Mouse (Mus musculus) urinary bladder, postnatal 4 days (tissue): ENCODE measurements around the gene Bcdin3d.

Experiments
- DNase-seq, 2 experiments: peaks; one replicate each; pipeline ENCODE4 v3.0.0; 2021 to 2022; ENCODE audit warnings: low spot score in 2 of 2

Bcdin3d gene

DNA sequence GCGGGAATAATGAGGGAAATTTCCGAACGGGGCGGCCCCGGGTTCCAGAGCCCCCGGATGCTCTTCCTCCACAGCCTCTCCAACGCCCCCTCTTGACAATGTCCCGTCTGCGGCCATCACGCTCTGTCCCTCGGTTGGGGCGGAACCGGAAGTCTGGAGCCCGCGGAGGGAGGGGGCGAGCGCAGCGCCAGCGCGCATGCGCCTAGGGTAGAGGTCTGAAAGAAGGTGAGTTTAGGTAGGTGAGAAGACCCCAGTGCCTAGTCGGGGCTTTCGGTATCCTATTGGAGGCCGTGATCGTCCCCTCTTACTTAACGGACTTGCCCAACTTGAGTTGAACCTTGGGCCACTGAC lies at the start of gene Bcdin3d:
Gene Bcdin3d, minus strand, starts transcription at position 155 of the 351 bp plus-strand sequence.
- peak; percentile 86 to 88 for DNase-seq

DNA sequence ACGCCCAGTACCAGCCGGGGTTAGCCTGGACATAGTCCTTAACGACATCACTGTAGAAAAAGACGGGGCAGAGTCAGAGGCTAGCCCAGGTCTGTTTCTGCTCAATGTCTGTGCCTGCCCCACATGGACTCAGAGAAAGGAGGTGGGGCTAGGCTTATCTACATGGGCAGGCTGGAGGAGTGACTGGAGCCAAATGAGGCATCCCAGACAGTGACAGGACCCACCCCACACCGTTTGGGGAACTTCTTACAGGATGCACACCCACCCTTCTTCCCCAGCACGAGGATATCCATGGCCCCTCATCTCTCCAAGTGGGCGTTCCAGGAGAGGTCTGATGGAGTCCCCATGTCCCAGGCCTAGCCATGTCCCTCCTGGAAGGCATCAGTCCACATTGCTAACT lies 45.8 kb upstream of the Bcdin3d start:
- DNase-seq: no peak

GRCm38 (mm10) chr15:99519626-99520025 lies 45.1 kb upstream of the Bcdin3d start:
- DNase-seq: no peak

DNA sequence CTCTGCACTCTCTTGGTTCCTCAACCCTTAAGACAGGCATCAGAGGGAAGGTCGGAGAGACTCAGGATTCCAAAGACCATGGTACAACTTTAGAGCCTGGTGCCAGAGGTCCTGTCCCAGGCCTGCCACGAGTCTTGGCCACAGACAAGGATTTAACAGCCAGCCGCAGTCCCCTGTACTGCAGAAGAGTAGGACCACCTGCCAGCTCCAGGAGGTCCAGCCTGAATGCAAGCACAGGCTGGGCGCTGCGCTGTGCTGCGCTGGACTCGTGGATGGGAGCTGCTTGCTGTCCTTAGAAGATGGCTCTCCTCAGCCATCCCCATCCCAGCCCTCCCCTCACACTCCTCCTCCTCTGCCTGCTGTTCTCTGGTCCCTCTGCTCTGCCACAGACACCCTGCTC lies 43.2 kb upstream of the Bcdin3d start:
- DNase-seq: no peak

GRCm38 (mm10) chr15:99516715-99517114 lies 42.2 kb upstream of the Bcdin3d start:
- DNase-seq: no peak

DNA sequence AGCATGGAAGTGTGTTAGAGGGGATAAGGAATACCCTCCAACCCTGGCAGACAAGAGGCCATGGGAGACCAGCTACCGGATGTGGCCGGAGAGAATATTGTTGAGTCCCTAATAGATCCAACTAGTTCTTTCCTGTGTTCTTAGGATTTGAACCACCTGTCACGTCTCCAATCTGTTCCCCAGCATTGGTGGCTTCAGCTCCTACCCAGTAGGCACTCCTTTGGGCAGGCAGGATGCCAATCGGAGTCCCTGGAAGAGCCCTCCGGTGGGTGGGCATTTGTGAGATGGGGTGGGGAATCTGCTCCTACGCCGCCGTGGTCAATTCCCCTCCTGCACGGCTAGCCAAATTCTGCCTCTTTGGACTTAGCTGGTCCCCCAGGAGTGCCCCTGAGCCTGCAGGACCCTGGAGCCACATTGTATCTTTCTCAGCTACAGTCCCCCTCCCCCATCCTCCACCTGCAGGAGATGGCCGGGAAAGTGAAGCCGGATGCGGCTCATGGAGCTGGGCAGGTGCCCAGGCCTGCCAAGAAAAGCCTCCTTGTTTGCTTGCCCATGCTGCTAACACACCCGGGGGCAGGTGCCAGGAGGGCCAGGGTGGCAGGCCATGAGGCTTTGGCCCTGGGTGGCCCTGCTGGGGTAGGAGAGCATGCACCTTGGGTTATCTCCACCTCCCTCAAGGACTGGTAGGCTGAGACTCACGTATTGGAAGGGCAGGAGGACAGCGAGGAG lies 37.4 kb upstream of the Bcdin3d start:
- no peak for DNase-seq

- DNase-seq: no peak
Observed at GRCm38 (mm10) chr15:99510621-99511020, 36.1 kb upstream of the Bcdin3d start.

- DNase-seq: no peak
Observed at GRCm38 (mm10) chr15:99509840-99510239, 35.3 kb upstream of the Bcdin3d start.

- DNase-seq: peak; percentile 60 to 62
Observed at GRCm38 (mm10) chr15:99505324-99506095, 31.0 kb upstream of the Bcdin3d start.

DNA sequence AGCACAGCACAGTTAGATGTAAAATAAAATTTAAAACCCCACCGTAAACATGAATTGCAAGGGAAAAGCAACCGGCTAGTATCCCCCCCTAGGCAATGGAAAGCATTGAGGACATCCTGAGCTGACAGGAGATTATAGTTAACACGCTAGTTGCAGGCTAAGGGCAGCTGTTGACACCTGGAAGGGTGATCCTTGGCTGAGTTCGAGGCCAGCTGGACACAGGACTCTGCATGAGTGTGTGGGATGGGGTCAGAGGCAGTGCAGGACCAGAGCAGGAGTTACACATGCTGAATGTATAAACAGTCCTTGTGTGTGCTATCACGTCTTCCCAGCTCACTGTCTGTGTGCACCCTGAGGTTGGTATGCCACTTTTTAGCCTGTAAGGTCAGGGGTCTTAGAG lies 28.7 kb upstream of the Bcdin3d start:
- peak in 1 of 2 experiments; percentile 50 for DNase-seq

GRCm38 (mm10) chr15:99502311-99502831 lies 27.8 kb upstream of the Bcdin3d start:
- DNase-seq: peak in 1 of 2 experiments; percentile 59

DNA sequence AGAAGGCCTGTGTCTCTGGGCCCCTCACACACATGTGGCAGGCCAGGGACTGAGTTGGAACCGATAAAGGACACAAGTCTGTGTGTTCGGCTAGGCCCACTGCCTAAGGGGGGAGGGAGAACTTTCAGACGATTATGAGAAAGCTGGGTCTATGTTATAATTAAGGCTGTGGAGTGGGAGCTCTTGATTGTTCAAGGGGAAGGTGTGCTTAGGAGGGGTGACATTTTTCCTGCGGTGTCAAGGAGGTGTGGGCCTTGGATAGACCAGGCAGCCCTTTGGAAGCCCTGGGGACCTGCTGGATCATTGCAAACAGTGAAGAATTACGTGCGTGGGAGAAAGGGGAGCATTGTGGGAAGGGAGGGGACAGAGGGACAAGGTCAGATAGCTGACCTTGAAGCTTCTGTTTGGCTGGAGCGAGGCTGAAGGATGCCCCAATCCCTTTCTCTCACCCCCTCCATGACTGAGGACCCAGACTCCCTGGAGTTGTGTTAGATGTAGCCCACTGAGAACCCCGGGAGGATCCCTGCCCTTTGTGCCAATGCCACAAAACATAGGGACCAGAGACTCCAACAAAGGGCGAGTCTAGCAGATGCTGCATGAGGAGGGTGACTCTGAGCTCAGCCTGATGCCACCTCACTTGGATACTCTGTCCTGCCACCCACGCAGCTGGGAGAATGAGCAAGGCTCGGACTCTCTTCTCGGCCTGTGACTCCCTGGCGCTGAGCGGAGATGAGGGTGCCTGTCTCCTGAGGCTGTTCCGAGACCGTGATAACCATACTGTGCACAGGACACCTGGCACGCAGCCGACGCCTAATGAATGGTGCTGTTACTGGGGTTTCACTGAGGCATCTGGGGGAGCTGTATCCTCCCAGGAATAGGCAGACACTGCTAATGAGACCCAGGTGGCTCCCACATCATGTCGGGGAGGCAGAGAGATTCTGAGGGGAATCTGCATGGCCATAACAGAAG lies 27.0 kb upstream of the Bcdin3d start:
- DNase-seq: peak in 1 of 2 experiments; percentile 62

DNA sequence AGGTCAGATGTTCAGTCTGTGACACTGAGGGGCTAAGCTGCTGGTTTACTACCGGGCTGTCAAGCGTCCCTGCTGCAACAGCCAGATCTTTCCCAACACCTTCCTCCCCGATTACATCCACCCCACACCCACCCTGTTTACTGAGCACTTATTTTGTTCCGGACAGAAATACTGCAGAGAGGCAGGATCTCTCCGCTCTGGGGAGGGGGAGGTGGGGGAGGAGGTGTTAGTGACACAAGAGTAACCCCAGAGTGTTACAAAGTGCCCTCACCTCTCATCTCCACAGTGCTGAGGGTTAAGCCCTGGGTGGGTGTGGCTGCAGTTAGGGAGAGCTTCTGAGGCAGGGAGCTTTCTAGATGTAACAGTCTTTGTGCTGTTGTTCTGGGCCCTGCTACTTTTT lies 25.8 kb upstream of the Bcdin3d start:
- DNase-seq: no peak

DNA sequence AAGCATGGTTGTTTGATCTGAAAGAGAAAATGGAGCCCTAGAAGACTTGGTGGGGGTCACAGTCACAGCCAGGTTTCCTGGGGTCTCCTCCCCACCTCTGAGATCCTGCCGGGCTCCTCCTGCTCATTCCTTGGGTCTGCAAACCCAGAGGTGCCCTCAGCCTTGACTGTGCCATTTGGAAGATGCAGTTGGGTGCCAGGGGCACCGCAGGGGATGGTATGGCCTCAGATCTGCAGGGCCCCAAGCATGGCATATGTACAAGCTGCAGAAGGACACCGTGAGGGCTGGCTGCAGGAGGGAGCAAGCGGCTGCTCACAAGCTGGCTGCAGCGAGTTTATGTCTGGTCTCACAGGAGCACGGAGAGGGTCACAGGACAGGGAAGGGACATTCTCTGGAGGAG lies 25.2 kb upstream of the Bcdin3d start:
- DNase-seq: no peak

- no peak for DNase-seq
Observed at GRCm38 (mm10) chr15:99498781-99499180, 24.3 kb upstream of the Bcdin3d start.

DNA sequence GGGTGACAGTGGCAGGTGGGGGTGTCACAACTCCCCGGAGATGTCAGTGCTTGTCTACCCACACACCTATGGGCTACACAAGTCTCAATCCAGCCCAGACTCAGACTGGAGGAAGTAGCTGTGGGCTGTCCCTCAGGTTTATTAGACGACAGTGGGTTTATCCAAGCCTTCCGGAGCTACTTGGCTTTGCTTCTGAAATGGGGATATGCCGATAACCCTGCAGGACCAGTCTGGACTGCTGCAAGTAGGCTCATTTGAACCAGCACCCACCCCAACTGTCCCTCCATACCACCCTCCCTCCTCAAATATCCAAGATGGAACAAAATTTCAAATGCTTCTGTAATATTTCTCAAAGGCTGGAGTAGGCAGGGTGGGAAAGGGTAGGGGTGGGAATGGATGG lies 23.8 kb upstream of the Bcdin3d start:
- DNase-seq: no peak

DNA sequence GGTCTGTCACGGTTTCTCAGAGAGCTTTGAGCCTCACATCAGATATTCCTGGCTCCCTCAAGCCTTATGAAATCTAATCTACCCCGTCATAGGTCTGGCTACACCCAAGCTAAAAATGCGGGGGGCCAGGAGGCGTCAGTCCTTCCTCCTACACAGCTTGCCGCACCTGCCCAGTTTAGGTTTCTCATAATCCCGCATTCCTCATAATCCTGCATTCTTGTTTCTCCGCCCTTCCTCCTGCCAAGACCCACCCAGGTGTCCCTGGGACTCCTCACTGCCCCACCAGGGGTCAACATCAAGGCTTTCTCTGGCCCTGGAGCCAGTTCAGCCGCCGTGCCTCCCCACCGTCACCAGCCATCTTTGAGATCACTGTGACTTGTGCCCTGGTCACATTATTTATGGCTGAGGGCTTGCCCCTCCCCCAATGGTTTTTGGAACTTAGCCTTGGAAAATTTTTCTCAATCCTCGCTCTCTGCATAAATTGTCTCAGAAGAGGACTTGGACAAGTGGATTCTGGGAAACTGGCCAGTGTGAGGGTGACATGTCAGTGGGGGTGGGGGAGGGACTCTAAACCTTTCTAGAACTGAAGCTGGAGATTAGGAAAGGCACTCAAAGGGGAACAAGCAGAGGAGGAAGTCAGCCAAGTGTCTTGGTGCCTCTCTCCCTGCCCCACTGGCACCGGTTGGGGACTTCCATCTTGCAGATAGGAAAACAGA lies 23.2 kb upstream of the Bcdin3d start:
- peak in 1 of 2 experiments; percentile 45 for DNase-seq

GRCm38 (mm10) chr15:99497061-99497460 lies 22.5 kb upstream of the Bcdin3d start:
- no peak for DNase-seq

GRCm38 (mm10) chr15:99484745-99485144 lies 10.2 kb upstream of the Bcdin3d start:
- DNase-seq: no peak

DNA sequence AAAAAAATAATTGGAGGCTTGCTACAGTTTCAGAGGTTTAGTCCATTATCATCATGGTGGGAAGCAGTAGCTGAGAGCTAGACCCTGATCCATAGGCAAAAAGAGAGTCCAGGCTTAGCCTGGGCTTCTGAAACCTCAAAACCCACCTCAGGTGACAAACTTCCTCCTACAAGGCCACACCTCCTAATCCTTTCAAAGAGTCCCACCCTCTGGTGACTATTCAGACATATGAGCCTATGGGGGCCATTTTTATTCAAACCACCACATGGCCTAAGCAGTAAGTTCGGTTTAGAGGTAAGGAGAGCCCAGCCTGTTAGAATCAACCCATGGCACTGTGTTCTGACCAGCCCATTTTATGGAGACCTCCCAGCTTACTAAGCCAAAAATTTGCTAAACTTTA lies 1.3 kb upstream of the Bcdin3d start:
- no peak for DNase-seq
